Mouse (Mus musculus) cerebellum, adult 2 months (tissue): ENCODE data around the gene Ndufs7. TPM values are rescaled to one million over a fixed set of nuclear protein-coding genes. Genes with fewer than 3 reads are reported as not detected.

Experiments used
- DNase-seq, 2 experiments: peaks; one replicate each; pipeline ENCODE4 v3.0.0; 2021
- H3K27ac ChIP-seq: fragments of 200-500 bp; 2 replicates; pipeline ENCODE4 v1.5.1; 2012; ENCODE audit warnings: low read length, control low read depth, inconsistent platforms; ENCODE audit not compliant: insufficient read depth
- H3K27me3 ChIP-seq: fragments of 200-500 bp; 2 replicates; pipeline ENCODE4 v1.6.1; 2012; ENCODE audit warnings: inconsistent platforms, mild to moderate bottlenecking, low read length, moderate library complexity; ENCODE audit not compliant: control insufficient read depth, insufficient read depth
- H3K4me1 ChIP-seq: fragments of 200-500 bp; 2 replicates; pipeline ENCODE4 v1.6.1; 2011; ENCODE audit warnings: low read length; ENCODE audit not compliant: control insufficient read depth, insufficient read depth
- H3K4me3 ChIP-seq: fragments of 200-500 bp; replicated peaks from 2 replicates; pipeline ENCODE3; 2011; ENCODE audit warnings: mild to moderate bottlenecking, low read depth, low read length, control low read depth; ENCODE audit not compliant: insufficient read depth
- CTCF ChIP-seq: fragments of 200-500 bp; IDR thresholded peaks from 2 replicates; pipeline ENCODE4 v1.5.1; 2011; ENCODE audit warnings: low read depth, mild to moderate bottlenecking, control low read depth, low read length, moderate library complexity, borderline replicate concordance; ENCODE audit not compliant: insufficient read depth
- POLR2A ChIP-seq: fragments of 200-500 bp; IDR thresholded peaks from 2 replicates; pipeline ENCODE4 v1.6.1; 2011; ENCODE audit warnings: low read length, control low read depth, borderline replicate concordance; ENCODE audit not compliant: insufficient read depth
- WGBS: fragments of 180-500 bp; shearing (Covaris S2); methylation state at CpG from one replicate; pipeline ENCODE4 v1.1.7; 2018; 5-methylcytosine and 5-hydroxymethylcytosine counted together
- polyA plus RNA-seq: library from polyadenylated mRNA; depleted of rRNA; stranded (reverse); fragments of >200 nt; gene quantifications from 2 replicates; pipeline ENCODE4 v1.2.3, GENCODE M21; 2012

Gene Ndufs7
- polyA plus RNA-seq, 1 experiment, result 668 TPM

GRCm38 (mm10) chr10:80271186-80271843 lies 22.4 kb downstream of the Ndufs7 start:
- TF ChIP-seq POLR2A (no peak), CTCF (no peak)
- no peak for DNase-seq
- Histone ChIP-seq H3K4me3 (peak overlapping the region; percentile 2), H3K27ac (peak overlapping the region; percentile 64), H3K4me1 (peaks cover 48% of the 10 kb centered on the region), H3K27me3 (no peaks in the 10 kb centered on the region)
- 31% methylated on average over 5 of the region's 5 CpGs for WGBS

- Histone ChIP-seq H3K4me1 (peaks cover 48% of the 10 kb centered on the region), H3K27me3 (no peaks in the 10 kb centered on the region), H3K4me3 (peak overlapping the region; percentile 2), H3K27ac (peak overlapping the region; percentile 64)
- no peak for DNase-seq
- WGBS, result 36% methylated on average over 8 of the region's 8 CpGs
- no peak for TF ChIP-seq CTCF
- no peak for TF ChIP-seq POLR2A
Measured at GRCm38 (mm10) chr10:80271870-80272585, 23.1 kb downstream of the Ndufs7 start.

GRCm38 (mm10) chr10:80273847-80274246 lies 24.9 kb downstream of the Ndufs7 start:
- no peak overlapping the region for H3K27ac ChIP-seq
- TF ChIP-seq POLR2A (no peak), CTCF (no peak)
- no peaks in the 10 kb centered on the region for H3K27me3 ChIP-seq
- DNase-seq, result no peak
- WGBS, result 70% methylated on average over 3 of the region's 3 CpGs
- H3K4me1 ChIP-seq, result peaks cover 40% of the 10 kb centered on the region
- no peak overlapping the region for H3K4me3 ChIP-seq

- DNase-seq, result no peak
- Histone ChIP-seq H3K4me3 (no peak overlapping the region), H3K4me1 (peaks cover 28% of the 10 kb centered on the region), H3K27me3 (no peaks in the 10 kb centered on the region), H3K27ac (no peak overlapping the region)
- 81% methylated on average over 5 of the region's 5 CpGs for WGBS
- TF ChIP-seq CTCF, result no peak
- TF ChIP-seq POLR2A, result no peak
Measured at GRCm38 (mm10) chr10:80276238-80276637, 27.3 kb downstream of the Ndufs7 start.

GRCm38 (mm10) chr10:80278390-80278789 lies 29.5 kb downstream of the Ndufs7 start:
- Histone ChIP-seq H3K4me1 (peaks cover 34% of the 10 kb centered on the region), H3K4me3 (no peak overlapping the region), H3K27me3 (no peaks in the 10 kb centered on the region), H3K27ac (no peak overlapping the region)
- no peak for DNase-seq
- 90% methylated on average over 9 of the region's 9 CpGs for WGBS
- TF ChIP-seq CTCF (no peak), POLR2A (no peak)

GRCm38 (mm10) chr10:80279273-80279672 lies 30.4 kb downstream of the Ndufs7 start:
- TF ChIP-seq POLR2A, result no peak
- TF ChIP-seq CTCF, result no peak
- peaks cover 33% of the 10 kb centered on the region for H3K4me1 ChIP-seq
- H3K27me3 ChIP-seq, result no peaks in the 10 kb centered on the region
- no peak overlapping the region for H3K27ac ChIP-seq
- 81% methylated on average over 12 of the region's 12 CpGs for WGBS
- DNase-seq, result no peak
- no peak overlapping the region for H3K4me3 ChIP-seq

- TF ChIP-seq CTCF (no peak), POLR2A (no peak)
- Histone ChIP-seq H3K4me1 (peaks cover 35% of the 10 kb centered on the region), H3K27me3 (no peaks in the 10 kb centered on the region), H3K27ac (peak overlapping the region; percentile 46; the same call in 1 of the 2 replicates), H3K4me3 (no peak overlapping the region)
- WGBS, result 50% methylated on average over 7 of the region's 7 CpGs
- DNase-seq, result no peak
Measured at GRCm38 (mm10) chr10:80281304-80281703, 32.4 kb downstream of the Ndufs7 start.

GRCm38 (mm10) chr10:80281921-80282371 lies 33.0 kb downstream of the Ndufs7 start:
- Histone ChIP-seq H3K27ac (peak overlapping the region; percentile 46), H3K27me3 (no peaks in the 10 kb centered on the region), H3K4me3 (no peak overlapping the region), H3K4me1 (peaks cover 35% of the 10 kb centered on the region)
- no peak for TF ChIP-seq POLR2A
- no peak for TF ChIP-seq CTCF
- peak; percentile 54 to 61 for DNase-seq
- 24% methylated on average over 8 of the region's 8 CpGs for WGBS
